Mouse (Mus musculus) CD4-positive, CD25-positive, alpha-beta regulatory T cell, adult 4 months (primary cell): ENCODE data around the gene Kcnj4. TPM values are rescaled to one million over a fixed set of nuclear protein-coding genes. Genes with fewer than 3 reads are reported as not detected.

ENCODE experiments used
- ATAC-seq: one replicate; pipeline ENCODE4 v1.8.0; 2017
- polyA plus RNA-seq, 2 experiments: library from polyadenylated mRNA; unstranded; fragments of 100-300 nt; shearing (Covaris generic); gene quantifications; one replicate each; pipeline ENCODE4 v1.2.1; 2017

Kcnj4 gene
- polyA plus RNA-seq, 2 experiments from 2014 or later: not detected

DNA sequence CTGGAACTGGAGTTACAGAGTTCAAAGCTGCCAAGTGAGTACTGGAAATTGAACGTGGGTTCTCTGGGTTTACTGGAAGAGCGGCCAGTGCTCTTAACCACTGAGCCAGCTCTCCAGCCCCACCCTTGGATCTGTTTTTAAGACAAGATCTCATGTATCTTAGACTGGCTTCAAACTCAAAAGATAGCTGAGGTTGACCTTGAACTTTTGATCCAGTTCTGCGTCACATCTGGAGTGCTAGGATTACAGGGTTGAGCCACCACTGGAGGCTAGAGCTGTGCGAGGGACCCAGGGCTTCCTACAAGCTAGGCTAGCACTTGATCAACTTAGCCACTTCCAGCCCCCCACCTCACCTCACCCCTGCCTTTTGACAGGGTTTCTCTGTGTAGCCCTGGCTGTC lies 51.2 kb downstream of the Kcnj4 start:
- ATAC-seq: no peak

DNA sequence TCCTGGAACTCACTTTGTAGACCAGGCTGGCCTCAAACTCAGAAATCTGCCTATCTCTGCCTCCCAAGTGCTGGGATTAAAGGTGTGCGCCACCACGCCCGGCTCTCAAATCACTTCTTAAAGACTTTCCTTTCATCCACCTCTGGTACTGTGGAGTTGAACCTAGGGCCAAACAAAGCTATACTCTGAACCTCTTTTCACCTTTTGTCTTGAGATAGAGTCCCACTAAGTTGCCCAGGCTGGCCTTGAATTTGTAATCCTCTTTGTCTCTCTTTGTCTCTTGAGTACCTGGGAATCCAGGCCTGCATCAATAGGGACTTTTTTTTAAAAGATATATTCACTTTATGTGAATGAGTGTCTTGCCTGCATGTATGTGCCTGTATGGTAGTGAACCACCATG lies 57.0 kb downstream of the Kcnj4 start:
- ATAC-seq: no peak

DNA sequence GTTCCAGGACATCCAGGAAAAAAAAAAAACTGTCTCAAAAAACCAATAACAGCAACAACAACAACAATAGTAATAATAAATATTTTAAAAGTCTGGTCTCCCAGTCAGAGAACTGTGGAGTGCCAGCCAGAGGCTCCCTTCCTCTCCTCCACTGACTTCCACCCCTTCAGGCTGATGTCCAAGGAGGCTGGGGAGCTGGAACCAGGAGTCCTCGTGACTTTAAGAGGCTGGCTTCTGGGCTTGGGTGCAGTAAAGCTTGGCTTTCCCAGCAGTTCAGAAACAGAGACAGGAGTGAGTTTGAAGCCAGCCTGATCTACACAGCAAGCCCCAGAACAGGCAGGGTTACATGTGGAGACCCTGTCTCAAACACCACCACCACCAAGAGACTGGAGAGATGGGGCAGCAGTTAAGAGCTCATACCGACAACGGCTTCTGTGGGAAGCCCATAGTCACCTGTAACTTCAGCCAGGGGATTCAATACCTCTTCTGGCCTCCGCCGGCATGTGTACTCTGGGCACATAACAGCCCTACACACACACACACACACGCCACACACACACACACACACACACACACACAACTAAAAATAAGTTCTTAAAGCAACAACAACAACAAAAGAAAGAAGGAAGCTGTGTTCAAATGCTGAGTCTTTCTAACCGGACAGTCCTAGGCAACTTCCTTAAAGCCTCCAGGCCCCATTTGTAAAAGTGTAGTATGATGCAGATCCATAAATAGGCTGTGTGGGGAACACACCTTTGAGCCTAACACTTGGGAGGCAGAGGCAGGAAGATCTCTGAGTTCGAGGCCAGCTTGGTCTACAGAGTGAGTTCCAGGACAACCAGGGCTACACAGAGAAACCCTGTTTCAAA lies 59.0 kb downstream of the Kcnj4 start:
- ATAC-seq: no peak

DNA sequence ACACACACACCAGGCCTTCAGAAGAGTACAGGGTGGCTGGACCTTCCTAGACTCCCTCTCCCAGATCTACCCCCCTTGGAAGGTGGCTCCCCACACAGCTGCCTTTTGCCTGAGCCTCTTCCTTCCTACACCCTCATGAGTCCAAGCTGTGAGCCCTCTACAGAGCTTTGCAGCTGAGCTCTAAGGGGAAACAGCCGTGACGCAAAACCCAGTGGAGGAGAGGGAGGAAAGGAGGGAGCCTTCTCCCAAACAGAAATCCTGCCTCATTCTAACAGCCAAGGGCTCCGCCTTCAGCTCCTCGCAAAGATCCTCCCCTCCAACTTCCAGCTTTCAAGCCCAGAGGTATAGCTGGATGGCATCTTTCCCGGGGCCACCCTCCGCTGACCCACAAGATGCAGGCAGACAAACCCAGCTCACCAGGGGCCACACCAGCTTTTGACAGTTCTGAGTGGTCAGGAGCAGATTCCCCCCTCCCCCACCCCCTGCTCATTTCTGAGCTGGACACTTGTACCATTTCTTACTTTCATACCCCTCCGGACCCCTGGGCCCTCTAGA lies 61.1 kb downstream of the Kcnj4 start:
- no peak for ATAC-seq

DNA sequence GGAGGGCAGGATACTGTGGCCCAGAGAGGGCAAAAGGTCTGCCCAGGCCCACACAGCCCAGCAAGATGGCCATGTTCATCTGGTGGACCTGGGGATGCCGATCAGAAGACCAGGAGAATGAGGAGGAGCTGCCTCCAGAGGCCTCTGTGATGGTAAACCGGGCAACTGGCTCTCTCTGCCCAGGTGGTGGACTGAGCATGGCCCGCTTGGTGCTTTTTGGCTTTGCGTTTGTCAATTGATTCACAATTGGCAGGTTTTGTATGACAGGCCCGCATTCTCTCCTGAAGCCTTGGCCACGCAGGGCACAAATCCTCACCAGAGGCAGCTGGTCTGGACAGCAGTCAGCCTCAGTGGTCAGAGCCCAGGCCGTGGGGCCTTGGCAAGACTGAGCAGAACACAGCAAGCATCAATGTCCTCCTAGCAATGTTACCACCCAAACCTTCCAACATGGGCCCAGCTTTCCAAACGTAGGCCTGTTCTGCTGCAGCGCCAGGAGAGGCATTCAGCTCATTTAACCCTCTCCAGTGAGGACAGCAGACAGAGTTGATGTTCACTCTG lies 62.0 kb downstream of the Kcnj4 start:
- ATAC-seq: no peak

DNA sequence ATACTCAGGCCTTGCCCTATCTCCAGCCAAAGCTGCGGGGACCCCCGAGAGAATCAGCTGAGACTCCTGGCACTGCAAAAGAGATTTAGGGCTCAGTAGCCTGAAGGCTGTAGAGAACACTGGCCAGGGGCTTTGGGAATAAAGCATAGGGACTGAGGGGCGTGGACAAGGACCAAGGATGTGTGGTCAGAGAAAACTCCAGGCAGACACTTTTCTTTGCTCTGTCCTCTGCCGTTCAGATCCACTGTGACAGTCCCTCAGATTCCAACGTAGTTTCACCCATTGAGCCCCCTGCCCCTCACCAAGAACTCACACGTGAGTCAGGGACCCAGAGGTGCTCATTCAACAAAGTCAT lies 62.8 kb downstream of the Kcnj4 start:
- no peak for ATAC-seq

DNA sequence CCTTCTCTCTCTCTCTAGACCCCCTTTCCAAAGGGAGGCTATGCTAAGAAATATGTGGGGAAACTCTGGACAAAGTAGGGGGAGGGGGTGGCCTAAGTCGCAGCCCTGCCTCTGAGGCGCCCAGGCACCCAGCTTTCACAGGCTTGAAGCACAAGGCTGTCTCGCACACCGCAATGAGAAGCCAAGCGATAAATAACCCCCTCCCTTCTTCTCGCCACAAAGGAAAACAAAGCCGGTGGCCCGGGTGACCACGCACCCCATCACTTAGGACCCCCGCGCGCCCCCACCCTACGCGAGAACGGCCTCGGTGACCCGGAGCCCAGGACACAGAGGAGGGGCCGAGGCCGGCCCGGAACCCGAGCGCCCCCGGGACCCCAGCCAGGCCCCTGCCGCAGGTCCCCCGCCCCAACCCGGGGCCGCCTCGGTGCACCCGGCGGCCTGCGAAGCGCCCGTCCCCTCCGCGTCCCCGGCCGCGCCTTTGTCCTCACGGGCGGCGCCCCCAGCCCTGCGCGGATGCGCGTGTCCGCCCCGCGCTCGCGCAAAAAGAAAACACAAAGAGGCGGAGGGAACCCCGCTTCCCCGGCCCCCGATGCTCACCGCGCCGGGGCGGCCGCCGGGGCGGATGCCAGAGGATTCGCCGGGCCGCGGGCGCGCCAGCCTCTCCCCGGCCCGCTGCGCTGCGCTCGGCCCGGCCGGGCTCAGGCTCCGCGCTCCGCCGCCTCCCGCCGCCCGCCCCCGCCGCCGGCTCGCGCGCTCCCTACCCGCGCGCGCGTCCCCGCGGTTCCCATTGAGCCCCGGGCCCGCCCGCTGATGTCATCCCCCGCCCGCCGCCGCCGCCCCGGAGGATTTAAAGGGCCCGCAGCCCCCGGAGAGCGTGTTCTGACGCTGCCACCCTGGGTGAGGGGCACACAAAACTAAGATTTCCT lies 63.4 kb downstream of the Kcnj4 start:
- ATAC-seq: peak; percentile 70

DNA sequence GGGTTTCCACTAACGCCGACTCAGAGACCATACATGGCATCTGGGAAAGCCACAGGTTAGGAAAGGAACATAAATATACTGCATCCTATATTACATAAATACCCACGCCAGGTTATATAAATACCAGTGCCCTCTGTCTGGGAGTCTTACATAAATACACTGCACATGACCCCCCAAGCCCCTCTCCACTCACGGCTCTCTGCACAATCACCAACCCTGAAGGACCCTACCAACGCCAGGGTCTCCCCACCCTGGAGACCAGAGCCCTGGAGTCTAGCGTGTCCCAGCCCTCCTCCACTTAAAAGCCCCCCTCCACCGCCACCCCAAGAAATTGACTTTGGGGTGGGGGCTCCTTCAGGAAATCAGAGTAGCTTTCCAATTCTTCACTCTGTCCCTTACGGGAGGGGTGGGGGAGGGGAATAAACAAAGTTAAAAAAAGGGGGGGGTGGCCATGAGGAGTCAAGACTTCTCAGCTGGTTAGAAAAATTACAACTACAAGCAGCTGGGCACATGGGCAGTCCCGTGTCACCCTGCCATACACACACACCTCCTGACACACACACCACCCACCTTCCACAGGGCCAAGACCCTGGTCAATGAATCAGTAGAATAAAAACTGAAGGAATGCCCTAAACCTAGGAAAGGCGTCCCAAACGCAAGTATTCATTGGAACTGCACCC lies 64.2 kb downstream of the Kcnj4 start:
- ATAC-seq: no peak

DNA sequence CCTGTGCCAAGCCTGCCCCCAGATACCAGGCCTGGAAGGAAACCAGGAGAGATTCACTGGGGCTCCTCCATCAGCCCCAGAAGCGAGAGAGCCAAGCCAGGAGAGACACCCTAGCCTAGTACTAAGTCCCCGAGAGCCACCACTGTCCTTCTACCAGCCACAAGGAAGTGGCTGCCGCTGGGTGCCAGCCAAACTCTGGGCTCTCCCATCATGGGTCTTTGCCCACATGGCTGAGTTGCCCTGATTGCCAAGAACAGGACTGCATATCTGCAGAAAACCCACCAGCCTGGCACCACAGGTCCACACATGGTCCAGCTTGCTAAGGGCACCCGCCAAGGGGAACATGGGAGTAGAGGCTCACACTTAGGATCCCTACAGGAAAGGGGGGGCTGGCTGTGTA lies 64.8 kb downstream of the Kcnj4 start:
- ATAC-seq: no peak

DNA sequence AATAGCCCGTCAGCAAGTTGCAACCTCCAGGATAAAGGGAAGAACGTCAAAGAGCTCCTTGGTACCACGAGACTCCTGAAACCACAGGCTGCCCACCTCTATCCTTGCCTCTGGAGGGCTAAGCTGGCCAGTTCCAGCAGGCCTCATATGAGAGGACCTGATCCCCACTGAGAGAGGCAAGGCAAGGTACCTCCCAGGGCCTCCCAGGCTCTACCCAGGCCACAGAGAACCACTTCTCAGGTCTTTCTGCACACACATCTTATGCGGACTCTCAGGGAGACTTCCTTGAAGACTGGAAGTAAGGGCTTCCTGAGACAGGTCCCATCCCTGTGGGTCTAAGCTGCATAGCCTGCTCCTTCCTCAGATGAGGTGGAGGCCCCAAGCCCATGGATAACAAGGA lies 65.7 kb downstream of the Kcnj4 start:
- ATAC-seq: no peak

DNA sequence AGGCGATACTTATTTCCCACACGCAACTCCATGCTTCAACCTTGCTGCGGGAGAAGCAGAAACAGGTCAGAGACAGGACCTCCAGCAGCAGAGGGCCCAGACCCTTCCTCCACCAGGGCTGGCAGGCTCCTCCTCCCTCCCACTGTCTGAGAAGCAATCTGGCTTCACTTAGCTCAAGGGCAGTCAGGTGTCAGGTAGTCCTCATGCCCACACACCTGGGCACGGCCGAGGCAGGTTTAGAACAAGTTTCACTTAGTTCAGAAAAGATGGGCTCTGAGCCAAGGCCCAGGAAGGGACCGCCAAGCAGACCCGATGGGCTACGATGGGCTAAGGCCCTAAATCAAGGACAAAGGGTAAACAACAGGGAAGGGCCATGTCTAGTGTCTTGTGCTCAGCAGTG lies 66.2 kb downstream of the Kcnj4 start:
- ATAC-seq: no peak

DNA sequence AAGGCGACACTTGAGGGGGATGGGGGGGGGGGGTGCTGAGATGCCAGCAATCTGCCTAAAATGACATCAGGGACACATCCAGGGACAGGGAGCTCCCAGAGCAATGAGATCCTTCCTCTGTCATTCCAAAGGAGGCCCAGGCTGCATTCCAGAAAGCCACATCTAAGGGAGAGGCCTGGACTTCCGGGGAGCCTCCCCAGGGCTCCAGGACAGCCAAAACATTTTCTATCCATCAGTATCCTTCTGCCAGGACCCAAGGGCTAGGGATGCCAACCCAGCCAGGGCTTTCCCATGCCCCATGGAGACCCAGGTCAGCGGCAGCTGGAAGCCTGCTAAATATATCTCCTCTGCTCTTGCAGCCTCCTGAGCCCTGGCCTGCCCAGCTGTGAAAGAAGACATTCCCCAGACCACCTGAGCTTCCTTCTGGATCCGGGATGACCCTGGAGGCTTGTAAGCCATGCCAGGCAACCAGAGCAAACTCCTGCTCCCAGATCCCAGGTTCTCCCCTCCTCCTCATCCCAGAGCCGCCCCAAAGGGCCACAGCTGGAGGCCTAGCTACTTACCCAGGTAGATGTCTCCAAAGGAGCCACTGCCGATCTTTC lies 66.7 kb downstream of the Kcnj4 start:
- no peak for ATAC-seq

DNA sequence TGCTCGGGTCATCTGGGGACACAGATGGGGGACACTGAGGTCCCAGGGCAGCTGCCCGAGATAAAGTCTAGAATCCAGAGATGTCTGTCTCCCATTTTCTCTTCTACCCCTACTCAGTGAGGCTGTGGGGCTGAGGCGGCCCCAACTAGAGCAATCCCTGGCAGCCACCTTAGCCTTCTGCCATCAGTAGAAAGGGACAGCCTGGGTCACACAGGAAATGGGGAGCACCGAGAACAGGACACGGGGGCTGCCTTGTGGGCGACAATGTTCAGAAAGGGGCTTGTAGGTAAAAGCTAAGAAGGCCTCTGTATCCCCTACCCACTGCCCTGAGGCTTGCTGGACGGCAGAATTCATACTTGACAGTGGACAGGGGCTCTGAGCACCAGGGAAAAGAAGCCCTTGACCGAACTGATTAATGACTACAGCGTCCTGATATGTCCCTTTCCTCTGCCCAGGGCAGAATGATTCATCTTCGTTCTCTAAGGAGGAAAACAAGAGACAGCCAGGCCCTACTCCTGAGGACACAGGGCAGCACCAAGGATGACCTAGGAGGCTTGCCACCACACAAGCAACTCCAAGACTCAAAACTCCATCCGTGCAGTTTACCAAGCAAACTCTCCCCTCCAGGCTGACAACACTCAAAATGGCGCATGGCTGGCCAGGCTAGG lies 67.4 kb downstream of the Kcnj4 start:
- no peak for ATAC-seq

DNA sequence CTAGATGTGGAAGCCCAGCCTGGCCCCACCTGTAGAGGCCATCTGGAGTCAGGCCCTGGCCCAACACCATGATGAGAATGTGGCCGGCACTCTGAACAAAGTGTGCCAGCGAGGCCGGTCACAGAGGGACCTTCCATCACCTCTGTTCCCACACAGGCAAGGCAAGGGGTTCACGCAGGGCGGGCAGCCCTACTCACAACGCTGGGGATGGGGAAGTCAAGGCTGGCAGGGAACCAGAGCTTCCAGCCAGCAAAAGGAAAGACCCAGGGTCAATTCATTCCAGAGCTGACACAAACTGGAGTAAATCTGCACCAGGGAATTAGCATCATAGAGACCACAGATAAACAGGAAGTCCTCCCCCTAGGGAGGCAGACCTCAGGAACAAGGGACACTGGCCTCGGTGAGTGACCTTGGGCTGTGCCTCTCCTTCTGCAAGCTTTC lies 68.5 kb downstream of the Kcnj4 start:
- ATAC-seq: no peak

DNA sequence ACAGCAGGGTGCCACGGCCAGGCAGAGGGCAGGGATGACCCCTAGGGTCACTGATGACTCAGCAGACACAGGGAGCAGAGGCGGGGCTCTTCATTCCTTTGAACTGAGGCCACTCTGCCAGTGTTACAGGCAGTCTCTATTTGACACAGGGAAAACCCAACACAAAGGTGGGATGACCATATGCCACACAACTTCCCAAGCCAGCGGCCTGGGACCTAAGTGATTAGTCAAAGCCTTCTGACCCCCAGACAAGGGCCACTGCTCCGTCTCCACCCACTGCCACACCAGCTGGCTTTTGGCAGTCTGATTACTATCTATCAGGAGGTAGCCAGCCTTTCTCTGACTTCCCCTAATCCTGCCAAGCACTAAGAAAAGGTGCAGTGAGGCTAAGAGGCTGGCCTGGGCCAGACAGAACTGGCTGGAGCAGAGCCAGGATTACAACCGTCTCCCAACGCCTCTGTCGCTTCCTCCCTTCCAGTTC lies 69.8 kb downstream of the Kcnj4 start:
- no peak for ATAC-seq

Other genes starting within 250 kb of the Kcnj4 start
- not detected for gene Baiap2l2, start 219.7 kb downstream of the Kcnj4 start, polyA plus RNA-seq
- gene Pla2g6, start 176.9 kb downstream of the Kcnj4 start, polyA plus RNA-seq: 10 to 100 TPM; 12.1 to 19.9 TPM
- 1 to 10 TPM; 1.3 to 1.9 TPM for gene Maff, start 158.6 kb downstream of the Kcnj4 start, polyA plus RNA-seq
- 10 to 100 TPM in 1 of 2 experiments, 1 to 10 TPM in 1; 9.6 to 12.5 TPM for gene Tmem184b, start 101.7 kb downstream of the Kcnj4 start, polyA plus RNA-seq
- 1 to 10 TPM; 3.1 to 6.2 TPM for gene Csnk1e, start 49.7 kb downstream of the Kcnj4 start, polyA plus RNA-seq
- gene Kdelr3, start 11.2 kb upstream of the Kcnj4 start, polyA plus RNA-seq: not detected
- 10 to 100 TPM; 28.9 to 39.9 TPM for gene Ddx17, start 41.5 kb upstream of the Kcnj4 start, polyA plus RNA-seq
- not detected for gene Dmc1, start 99.9 kb upstream of the Kcnj4 start, polyA plus RNA-seq
- gene Fam227a, start 153.7 kb upstream of the Kcnj4 start, polyA plus RNA-seq: under 1 TPM; 0.15 to 0.50 TPM
- gene Cby1, start 154.0 kb upstream of the Kcnj4 start, polyA plus RNA-seq: 10 to 100 TPM; 16.1 to 16.3 TPM
- gene Tomm22, start 165.6 kb upstream of the Kcnj4 start, polyA plus RNA-seq: 100 to 1,000 TPM; 183 to 185 TPM
- gene Josd1, start 182.7 kb upstream of the Kcnj4 start, polyA plus RNA-seq: 1 to 10 TPM; 4.2 to 6.8 TPM
- gene Gtpbp1, start 185.6 kb upstream of the Kcnj4 start, polyA plus RNA-seq: 10 to 100 TPM; 21.0 to 21.6 TPM
- 10 to 100 TPM; 12.8 to 20.2 TPM for gene Sun2, start 237.3 kb upstream of the Kcnj4 start, polyA plus RNA-seq